Mouse (Mus musculus): Measurements from ENCODE around the gene Cpn2.

GRCm38 (mm10) chr16:30231882-30232604, 35.3 kb downstream of the Cpn2 start:
- TF ChIP-seq CTCF (IDR thresholded peaks at IDR 0.05) (no peak), EP300 (IDR thresholded peaks at IDR 0.05; ENCODE audit: insufficient read depth, low read depth, low read length) (no peak), POLR2A (IDR thresholded peaks at IDR 0.05; ENCODE audit: insufficient read depth, low read depth, low read length) (no peak)
